Mouse (Mus musculus) C2C12 (cell line): ENCODE data around the gene Man2a2.

Source experiments
- CEBPB ChIP-seq: IDR thresholded peaks from one replicate; pipeline ENCODE4 v1.6.1; 2011; ENCODE audit warnings: low read depth, mild to moderate bottlenecking, control low read depth, moderate library complexity
- CTCF ChIP-seq: IDR thresholded peaks from one replicate; pipeline ENCODE4 v1.5.1; 2011; ENCODE audit not compliant: control insufficient read depth, insufficient read depth, insufficient read length
- MAX ChIP-seq: IDR thresholded peaks from one replicate; pipeline ENCODE4 v1.6.1; 2011; ENCODE audit warnings: mild to moderate bottlenecking, control low read depth
- MYOD1 ChIP-seq: IDR thresholded peaks from one replicate; pipeline ENCODE4 v1.6.1; 2011; ENCODE audit warnings: low read depth; ENCODE audit not compliant: control insufficient read depth, insufficient read length
- USF1 ChIP-seq: IDR thresholded peaks from one replicate; pipeline ENCODE4 v1.6.1; 2011; ENCODE audit warnings: low read depth, mild to moderate bottlenecking, control low read depth, moderate library complexity

DNA sequence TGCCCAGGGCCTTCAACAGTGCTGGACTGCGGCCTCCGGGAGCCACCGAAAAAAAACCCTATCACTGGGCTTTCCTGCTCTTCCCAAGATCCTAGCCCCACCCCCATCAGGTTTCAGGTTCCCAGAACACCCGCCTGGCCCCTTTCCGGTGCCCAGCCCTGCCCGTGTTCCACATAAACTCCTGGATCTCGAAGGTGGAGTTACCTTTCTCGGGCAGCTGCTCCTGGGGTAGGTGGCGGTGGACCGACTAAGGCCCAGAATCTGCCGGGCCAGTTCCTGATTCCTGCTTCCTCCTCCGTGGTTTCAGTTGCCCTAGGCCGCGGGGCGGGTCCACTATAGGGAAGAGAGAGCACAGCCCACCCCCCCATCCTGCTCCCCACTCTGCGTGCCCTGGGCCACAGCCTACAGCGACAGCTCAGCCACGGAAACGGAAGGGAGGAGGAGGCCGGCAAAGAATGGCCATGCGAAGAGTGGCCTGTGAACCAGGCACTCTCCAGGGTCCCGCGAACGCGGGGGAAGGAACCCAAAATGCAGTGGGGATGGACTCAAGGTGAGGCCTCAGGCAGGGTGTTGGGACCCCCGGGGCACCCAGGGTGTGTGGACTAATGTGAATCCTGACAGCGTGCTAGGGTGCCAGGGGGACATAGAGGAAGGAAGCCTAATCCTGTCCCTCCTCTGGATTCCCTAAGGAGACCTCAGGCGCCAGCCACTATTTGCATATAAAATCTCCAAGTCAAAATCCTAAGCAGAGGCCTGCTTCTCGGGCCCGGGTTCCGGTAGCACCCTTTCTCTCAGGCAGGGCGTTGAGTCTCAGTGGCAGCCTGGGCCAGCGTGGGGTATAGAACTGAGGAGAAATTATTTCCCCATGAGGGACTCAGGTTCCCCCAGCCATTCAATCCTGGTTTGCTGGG, 16.7 kb upstream of the Man2a2 start, which contains the start of gene Fes:
- no peak for TF ChIP-seq CTCF
- TF ChIP-seq USF1: no peak
- TF ChIP-seq MAX: no peak
- no peak for TF ChIP-seq MYOD1
- no peak for TF ChIP-seq CEBPB
